Mouse (Mus musculus) liver, adult 2 months (tissue): ENCODE results near the gene Cck.

ENCODE experiments used
- CTCF ChIP-seq: fragments of 200-500 bp; IDR thresholded peaks from 2 replicates; pipeline ENCODE4 v1.5.1; 2011; ENCODE audit warnings: low read depth, low read length, control low read depth
- POLR2A ChIP-seq: fragments of 200-500 bp; IDR thresholded peaks from 2 replicates; pipeline ENCODE4 v1.6.1; 2011; ENCODE audit warnings: low read length, control low read depth; ENCODE audit not compliant: insufficient read depth; ENCODE audit errors: extremely low read depth

DNA sequence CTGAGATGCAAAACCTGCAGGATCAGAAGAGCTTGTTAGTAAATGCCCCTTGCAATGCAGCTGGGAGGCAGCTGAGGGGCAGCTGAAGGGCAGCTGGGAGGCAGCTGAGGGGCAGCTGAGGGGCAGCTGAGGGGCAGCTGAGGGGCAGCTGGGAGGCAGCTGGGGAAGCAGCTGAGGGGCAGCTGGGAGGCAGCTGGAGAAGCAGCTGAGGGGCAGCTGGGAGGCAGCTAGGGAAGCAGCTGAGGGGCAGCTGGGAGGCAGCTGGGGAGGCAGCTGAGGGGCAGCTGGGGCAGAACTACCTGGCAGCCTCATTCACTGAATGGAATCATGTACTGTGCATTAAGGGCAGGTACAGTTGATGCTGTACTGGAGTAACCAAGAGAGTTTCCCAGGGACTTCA lies 46.0 kb upstream of the Cck start:
- TF ChIP-seq CTCF, result no peak
- no peak for TF ChIP-seq POLR2A
